Mouse (Mus musculus) C2C12 (cell line): Measurements from ENCODE around the gene Sema3e.

Experiments
- MYOD1 ChIP-seq: IDR thresholded peaks from one replicate; pipeline ENCODE4 v1.6.1; 2011; ENCODE audit warnings: low read depth; ENCODE audit not compliant: control insufficient read depth, insufficient read length
- USF1 ChIP-seq: IDR thresholded peaks from one replicate; pipeline ENCODE4 v1.6.1; 2011; ENCODE audit warnings: low read depth, mild to moderate bottlenecking, control low read depth, moderate library complexity

- TF ChIP-seq MYOD1 (no peak), USF1 (no peak)
These were observed 41.5 kb upstream of the Sema3e start for GRCm38 (mm10) chr5:13983608-13984007.
